Mouse (Mus musculus): Measurements from ENCODE around the gene Tmem120a. TPM values are rescaled to one million over a fixed set of nuclear protein-coding genes. Genes with fewer than 3 reads are reported as not detected.

Gene Tmem120a
- polyA plus RNA-seq, 1 experiment from 2014 or later = 23.2 TPM

- Histone ChIP-seq H3K9ac (ENCODE audit: low read depth, low read length) (no peak overlapping the region), H3K4me2 (no peak overlapping the region), H3K27ac (ENCODE audit: low read depth, low read length) (no peak overlapping the region), H3K4me1 (replicated peaks; ENCODE audit: control insufficient read depth, insufficient read depth, low read length) (peaks cover 16% of the 10 kb centered on the region), H3K9me3 (ENCODE audit: control insufficient read depth, low read length) (no peaks in the 10 kb centered on the region), H3K36me3 (ENCODE audit: control insufficient read depth, insufficient read depth, low read length) (peaks cover 31% of the 10 kb centered on the region), H3K27me3 (replicated peaks; ENCODE audit: control insufficient read depth, insufficient read depth, low read length) (no peaks in the 10 kb centered on the region), H3K4me3 (ENCODE audit: low read depth, low read length) (no peak overlapping the region)
- no peak for DNase-seq (ENCODE audit: low spot score)
- WGBS = 87% methylated on average over 9 of the region's 9 CpGs
- no peak for ATAC-seq (replicated peaks; ENCODE audit: low FRiP score)
These were observed 16.4 kb downstream of the Tmem120a start for GRCm38 (mm10) chr5:135727871-135728270.

GRCm38 (mm10) chr5:135726641-135727346 is 17.5 kb downstream of the Tmem120a start:
- Histone ChIP-seq H3K4me1 (replicated peaks; ENCODE audit: control insufficient read depth, insufficient read depth, low read length) (peaks cover 16% of the 10 kb centered on the region), H3K27me3 (replicated peaks; ENCODE audit: control insufficient read depth, insufficient read depth, low read length) (no peaks in the 10 kb centered on the region), H3K36me3 (ENCODE audit: control insufficient read depth, insufficient read depth, low read length) (peaks cover 22% of the 10 kb centered on the region), H3K9ac (ENCODE audit: low read depth, low read length) (no peak overlapping the region; the same call in 1 of the 2 replicates), H3K9me3 (ENCODE audit: control insufficient read depth, low read length) (no peaks in the 10 kb centered on the region), H3K27ac (ENCODE audit: low read depth, low read length) (no peak overlapping the region), H3K4me2 (no peak overlapping the region), H3K4me3 (ENCODE audit: low read depth, low read length) (no peak overlapping the region)
- WGBS = 66% methylated on average over 2 of the region's 2 CpGs
- DNase-seq (ENCODE audit: low spot score) (no peak), ATAC-seq (replicated peaks; ENCODE audit: low FRiP score) (no peak)

- no peak for DNase-seq (ENCODE audit: low spot score)
- 63% methylated on average over 6 of the region's 6 CpGs for WGBS
- H3K27ac ChIP-seq (ENCODE audit: low read depth, low read length) = no peak overlapping the region
- H3K4me3 ChIP-seq (ENCODE audit: low read depth, low read length) = no peak overlapping the region
- H3K9me3 ChIP-seq (ENCODE audit: control insufficient read depth, low read length) = no peaks in the 10 kb centered on the region
- no peak overlapping the region for H3K9ac ChIP-seq (ENCODE audit: low read depth, low read length)
- H3K4me2 ChIP-seq = peak overlapping the region; percentile 32; the same call in 1 of the 2 replicates
- H3K4me1 ChIP-seq (replicated peaks; ENCODE audit: control insufficient read depth, insufficient read depth, low read length) = peaks cover 16% of the 10 kb centered on the region
- peaks cover 15% of the 10 kb centered on the region for H3K36me3 ChIP-seq (ENCODE audit: control insufficient read depth, insufficient read depth, low read length)
- ATAC-seq (replicated peaks; ENCODE audit: low FRiP score) = no peak
- no peaks in the 10 kb centered on the region for H3K27me3 ChIP-seq (replicated peaks; ENCODE audit: control insufficient read depth, insufficient read depth, low read length)
These were observed 18.3 kb downstream of the Tmem120a start for GRCm38 (mm10) chr5:135725991-135726390.

- peak overlapping the region; percentile 32; the same call in 1 of the 2 replicates for H3K4me2 ChIP-seq
- peaks cover 16% of the 10 kb centered on the region for H3K4me1 ChIP-seq (replicated peaks; ENCODE audit: control insufficient read depth, insufficient read depth, low read length)
- H3K27me3 ChIP-seq (replicated peaks; ENCODE audit: control insufficient read depth, insufficient read depth, low read length) = no peaks in the 10 kb centered on the region
- 55% methylated on average over 8 of the region's 8 CpGs for WGBS
- H3K27ac ChIP-seq (ENCODE audit: low read depth, low read length) = peak overlapping the region; percentile 62
- H3K4me3 ChIP-seq (ENCODE audit: low read depth, low read length) = no peak overlapping the region
- no peaks in the 10 kb centered on the region for H3K9me3 ChIP-seq (ENCODE audit: control insufficient read depth, low read length)
- no peak for ATAC-seq (replicated peaks; ENCODE audit: low FRiP score)
- peaks cover 10% of the 10 kb centered on the region for H3K36me3 ChIP-seq (ENCODE audit: control insufficient read depth, insufficient read depth, low read length)
- DNase-seq (ENCODE audit: low spot score) = no peak
- H3K9ac ChIP-seq (ENCODE audit: low read depth, low read length) = no peak overlapping the region
These were observed 18.8 kb downstream of the Tmem120a start for GRCm38 (mm10) chr5:135725391-135725841.

- Histone ChIP-seq H3K4me2 (0 out of 2 replicates have a peak overlapping the region, but pooled peaks have one; percentile 12), H3K27me3 (replicated peaks; ENCODE audit: control insufficient read depth, insufficient read depth, low read length) (no peaks in the 10 kb centered on the region), H3K36me3 (ENCODE audit: control insufficient read depth, insufficient read depth, low read length) (peaks cover 4% of the 10 kb centered on the region; the same call in 1 of the 2 replicates), H3K4me1 (replicated peaks; ENCODE audit: control insufficient read depth, insufficient read depth, low read length) (peaks cover 16% of the 10 kb centered on the region), H3K9me3 (ENCODE audit: control insufficient read depth, low read length) (no peaks in the 10 kb centered on the region), H3K9ac (ENCODE audit: low read depth, low read length) (no peak overlapping the region), H3K4me3 (ENCODE audit: low read depth, low read length) (no peak overlapping the region), H3K27ac (ENCODE audit: low read depth, low read length) (peak overlapping the region; percentile 62)
- 49% methylated on average over 9 of the region's 9 CpGs for WGBS
- no peak for ATAC-seq (replicated peaks; ENCODE audit: low FRiP score)
- DNase-seq (ENCODE audit: low spot score) = no peak
These were observed 19.5 kb downstream of the Tmem120a start for GRCm38 (mm10) chr5:135724536-135725322.

GRCm38 (mm10) chr5:135723165-135723751 is 21.0 kb downstream of the Tmem120a start:
- Histone ChIP-seq H3K4me2 (no peak overlapping the region), H3K9me3 (ENCODE audit: control insufficient read depth, low read length) (no peaks in the 10 kb centered on the region), H3K36me3 (ENCODE audit: control insufficient read depth, insufficient read depth, low read length) (no peaks in the 10 kb centered on the region; the same call in 1 of the 2 replicates), H3K4me3 (ENCODE audit: low read depth, low read length) (no peak overlapping the region), H3K27ac (ENCODE audit: low read depth, low read length) (no peak overlapping the region), H3K4me1 (replicated peaks; ENCODE audit: control insufficient read depth, insufficient read depth, low read length) (peaks cover 16% of the 10 kb centered on the region), H3K9ac (ENCODE audit: low read depth, low read length) (no peak overlapping the region), H3K27me3 (replicated peaks; ENCODE audit: control insufficient read depth, insufficient read depth, low read length) (no peaks in the 10 kb centered on the region)
- ATAC-seq (replicated peaks; ENCODE audit: low FRiP score) (no peak), DNase-seq (ENCODE audit: low spot score) (no peak)
- 68% methylated on average over 3 of the region's 3 CpGs for WGBS

- DNase-seq (ENCODE audit: low spot score) = no peak
- 88% methylated on average over 11 of the region's 11 CpGs for WGBS
- peaks cover 1% of the 10 kb centered on the region; the same call in 1 of the 2 replicates for H3K36me3 ChIP-seq (ENCODE audit: control insufficient read depth, insufficient read depth, low read length)
- no peak overlapping the region for H3K4me2 ChIP-seq
- H3K9ac ChIP-seq (ENCODE audit: low read depth, low read length) = no peak overlapping the region
- H3K27me3 ChIP-seq (replicated peaks; ENCODE audit: control insufficient read depth, insufficient read depth, low read length) = no peaks in the 10 kb centered on the region
- H3K27ac ChIP-seq (ENCODE audit: low read depth, low read length) = no peak overlapping the region
- H3K4me3 ChIP-seq (ENCODE audit: low read depth, low read length) = no peak overlapping the region
- peaks cover 16% of the 10 kb centered on the region for H3K4me1 ChIP-seq (replicated peaks; ENCODE audit: control insufficient read depth, insufficient read depth, low read length)
- ATAC-seq (replicated peaks; ENCODE audit: low FRiP score) = no peak
- no peaks in the 10 kb centered on the region for H3K9me3 ChIP-seq (ENCODE audit: control insufficient read depth, low read length)
These were observed 22.1 kb downstream of the Tmem120a start for GRCm38 (mm10) chr5:135722121-135722520.

- no peak overlapping the region for H3K4me2 ChIP-seq
- H3K4me3 ChIP-seq (ENCODE audit: low read depth, low read length) = no peak overlapping the region
- 92% methylated on average over 8 of the region's 8 CpGs for WGBS
- H3K36me3 ChIP-seq (ENCODE audit: control insufficient read depth, insufficient read depth, low read length) = peaks cover 3% of the 10 kb centered on the region; the same call in 1 of the 2 replicates
- H3K27me3 ChIP-seq (replicated peaks; ENCODE audit: control insufficient read depth, insufficient read depth, low read length) = no peaks in the 10 kb centered on the region
- ATAC-seq (replicated peaks; ENCODE audit: low FRiP score) (no peak), DNase-seq (ENCODE audit: low spot score) (no peak)
- no peak overlapping the region for H3K9ac ChIP-seq (ENCODE audit: low read depth, low read length)
- peaks cover 13% of the 10 kb centered on the region for H3K4me1 ChIP-seq (replicated peaks; ENCODE audit: control insufficient read depth, insufficient read depth, low read length)
- H3K9me3 ChIP-seq (ENCODE audit: control insufficient read depth, low read length) = no peaks in the 10 kb centered on the region
- H3K27ac ChIP-seq (ENCODE audit: low read depth, low read length) = no peak overlapping the region
These were observed 23.2 kb downstream of the Tmem120a start for GRCm38 (mm10) chr5:135721076-135721475.

Data from liver, embryonic 11.5 days (tissue).